12 mouse cellular contexts compared by ENCODE assay signal in the genomic region with DNA sequence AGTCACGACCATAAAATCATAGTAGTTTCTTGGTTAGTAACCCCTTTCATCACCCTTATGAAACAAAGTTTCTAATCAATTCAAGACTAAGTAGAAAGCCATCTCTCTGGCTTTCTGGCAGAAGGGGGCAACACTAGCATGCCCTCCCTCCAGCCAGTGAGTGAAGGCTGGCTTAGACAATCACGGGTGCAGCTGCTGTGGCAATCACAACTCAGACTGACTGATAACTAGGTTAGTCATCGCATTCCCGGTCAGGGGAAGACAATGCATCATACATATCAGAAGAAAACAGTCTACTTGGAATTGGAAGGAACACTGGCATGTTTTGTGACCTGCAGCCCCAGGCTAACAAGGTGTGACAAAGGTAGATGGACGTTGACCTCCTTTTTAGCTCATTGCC.
DNase-seq lines count a peak whose midpoint lies in the region; ATAC-seq and TF ChIP-seq lines count a peak whose summit lies in the region.
"Had no signal": no experiment of that assay in that cellular context is flagged by ENCODE, and none has a peak within 500 bp of the region (broad histone marks: within the 10 kb centered on the region; RNA-seq: fewer than 3 reads in every experiment).

No protein-coding gene starts in this region.

- H3K27ac ChIP-seq in layer of hippocampus, adult 2 months, result peak overlapping the region; percentile 68
- H3K27ac ChIP-seq in forebrain, embryonic 15.5 days (replicated peaks), result no peak overlapping the region
- H3K27ac ChIP-seq: limb, embryonic 13.5 days; midbrain, embryonic 13.5 days had no signal

- no peaks in the 10 kb centered on the region for H3K79me2 ChIP-seq in myocyte (ENCODE audit: control insufficient read depth, insufficient read depth)

- H3K9me3 ChIP-seq in forebrain, embryonic 15.5 days, result no peaks in the 10 kb centered on the region

- peaks cover 29% of the 10 kb centered on the region for H3K36me3 ChIP-seq in myocyte (ENCODE audit: control insufficient read depth, insufficient read depth)
- H3K36me3 ChIP-seq in forebrain, embryonic 15.5 days, result peaks cover 21% of the 10 kb centered on the region

- H3K4me1 ChIP-seq in forebrain, embryonic 15.5 days, result no peaks in the 10 kb centered on the region
- H3K4me1 ChIP-seq: limb, embryonic 13.5 days; midbrain, embryonic 13.5 days had no signal

- peak overlapping the region; percentile 33 for H3K4me2 ChIP-seq in myocyte (ENCODE audit: low read depth)
- H3K4me2 ChIP-seq in forebrain, embryonic 15.5 days (replicated peaks), result no peak overlapping the region
- H3K4me2 ChIP-seq: limb, embryonic 13.5 days; lung, embryonic 14.5 days; midbrain, embryonic 13.5 days had no signal

- no peak overlapping the region for H3K4me3 ChIP-seq in layer of hippocampus, adult 2 months
- no peak overlapping the region for H3K4me3 ChIP-seq in myocyte
- H3K4me3 ChIP-seq in forebrain, embryonic 15.5 days, result no peak overlapping the region
- H3K4me3 ChIP-seq: limb, embryonic 13.5 days; midbrain, embryonic 13.5 days had no signal

- no peak for TF ChIP-seq POLR2A in myocyte (IDR thresholded peaks at IDR 0.05; ENCODE audit: insufficient read length, low read depth)

- peak; percentile 57 to 87 for DNase-seq in adrenal gland, adult (ENCODE audit: inconsistent age in 2 of 2, low spot score in 1 of 2)
- DNase-seq in adrenal gland, adult 18-20 months (ENCODE audit: low spot score in 2 of 2), result no peak
- DNase-seq in layer of hippocampus, adult 2 months (ENCODE audit: low spot score in 2 of 2), result no peak
- no peak for DNase-seq in layer of hippocampus, adult 9-10 months (ENCODE audit: low spot score)
- peak; percentile 65 for DNase-seq in adrenal gland, postnatal 14 days
- DNase-seq in kidney, postnatal 14 days, result no peak
- DNase-seq: gastrocnemius, postnatal 25 days had no signal

- WGBS in forebrain, embryonic 15.5 days, result 80% methylated on average over 5 of the region's 5 CpGs

- no peak overlapping the region for H3ac ChIP-seq in myocyte (ENCODE audit: control insufficient read depth, insufficient read length)

- TF ChIP-seq CTCF in layer of hippocampus, adult 2 months (conservative IDR thresholded peaks at IDR 0.05), result no peak

- no peaks in the 10 kb centered on the region for H3K27me3 ChIP-seq in myocyte (ENCODE audit: control insufficient read depth, insufficient read depth, insufficient read length)
- H3K27me3 ChIP-seq in forebrain, embryonic 15.5 days, result no peaks in the 10 kb centered on the region
- H3K27me3 ChIP-seq: limb, embryonic 13.5 days; midbrain, embryonic 13.5 days had no signal

- no peak for ATAC-seq in forebrain, embryonic 15.5 days (replicated peaks)
- ATAC-seq: midbrain, embryonic 13.5 days had no signal

- no peak overlapping the region for H3K9ac ChIP-seq in forebrain, embryonic 15.5 days (replicated peaks)
- H3K9ac ChIP-seq: limb, embryonic 13.5 days; lung, embryonic 14.5 days; midbrain, embryonic 13.5 days had no signal

TF ChIP-seq in myocyte, 11 proteins besides CTCF, POLR2A, EP300 and RAD21:
- TF ChIP-seq POLR2AphosphoS2 (IDR thresholded peaks at IDR 0.05; ENCODE audit: insufficient read length, low read depth) (no peak), SRF (IDR thresholded peaks at IDR 0.05; ENCODE audit: control insufficient read depth, insufficient read length, low read depth) (no peak), MAX (IDR thresholded peaks at IDR 0.05; ENCODE audit: low read depth) (no peak), TCF12 (IDR thresholded peaks at IDR 0.05; ENCODE audit: insufficient read depth, poor library complexity, severe bottlenecking) (peak; percentile 63), MYOG (IDR thresholded peaks at IDR 0.05; ENCODE audit: control insufficient read depth in 1 of 3, insufficient read depth in 1 of 3, insufficient read length in 2 of 3, low read depth in 2 of 3) (peak; percentile 71 to 90 (median 76)), E2F4 (IDR thresholded peaks at IDR 0.05; ENCODE audit: insufficient read depth) (no peak), CEBPB (IDR thresholded peaks at IDR 0.05; ENCODE audit: insufficient read depth, poor library complexity, severe bottlenecking) (no peak), USF1 (IDR thresholded peaks at IDR 0.05; ENCODE audit: low read depth) (no peak), MYOD1 (IDR thresholded peaks at IDR 0.05; ENCODE audit: control insufficient read depth in 1 of 3, insufficient read length in 2 of 3, low read depth in 2 of 3) (peak; percentile 100), TCF3 (IDR thresholded peaks at IDR 0.05; ENCODE audit: insufficient read length, low read depth) (peak; percentile 72), REST (IDR thresholded peaks at IDR 0.05; ENCODE audit: insufficient read depth, insufficient read length) (no peak)

Comparison
In these comparisons a context has a peak if more than half of its experiments do, and no peak if none do; other contexts are left out.
1. DNase-seq: peak in adrenal gland, adult (2 of 2) and adrenal gland, postnatal 14 days (single experiment); none in adrenal gland, adult 18-20 months (0 of 2), layer of hippocampus, adult 2 months (0 of 2), layer of hippocampus, adult 9-10 months (single experiment) and kidney, postnatal 14 days (single experiment).